9 mouse cellular contexts compared by ENCODE assay signal in the genomic region with DNA sequence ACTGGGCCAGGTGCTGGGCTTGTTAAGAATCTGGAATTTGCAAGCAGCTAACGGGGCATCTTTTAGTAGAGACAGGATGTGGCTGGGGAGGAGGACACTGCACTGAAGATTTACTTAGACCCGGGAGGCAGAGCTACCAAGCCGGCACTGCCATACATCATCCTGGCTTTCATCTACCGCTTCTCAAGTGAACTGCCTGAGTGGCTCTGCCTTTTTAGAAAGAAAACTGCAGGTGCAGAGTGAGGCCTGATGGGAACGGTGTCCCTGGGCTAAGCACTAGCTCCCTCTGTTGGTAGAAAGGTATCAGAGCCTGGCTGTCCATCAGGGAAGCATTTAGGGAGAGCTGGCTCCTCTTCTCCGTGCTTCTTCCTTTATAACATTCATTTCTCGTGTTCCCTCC. TPM values are rescaled to one million over a fixed set of nuclear protein-coding genes. Genes with fewer than 3 reads are reported as not detected.
DNase-seq lines count a peak whose midpoint lies in the region; ATAC-seq and TF ChIP-seq lines count a peak whose summit lies in the region.
"Had no signal": no experiment of that assay in that cellular context is flagged by ENCODE, and none has a peak within 500 bp of the region (broad histone marks: within the 10 kb centered on the region; RNA-seq: fewer than 3 reads in every experiment).

No protein-coding gene starts in this region.

- 31% methylated on average over 7 of the region's 7 CpGs for WGBS in spleen, adult 2 months
- 29% methylated on average over 7 of the region's 7 CpGs for WGBS in embryonic facial prominence, embryonic 14.5 days
- WGBS in lung, embryonic 14.5 days = 18% methylated on average over 7 of the region's 7 CpGs
- 17% methylated on average over 7 of the region's 7 CpGs for WGBS in thymus, adult 2 months

- H3K9ac ChIP-seq in embryonic facial prominence, embryonic 14.5 days (ENCODE audit: low read depth, low read length) = no peak overlapping the region
- no peak overlapping the region for H3K9ac ChIP-seq in lung, embryonic 14.5 days

- H3K4me3 ChIP-seq in spleen, adult 2 months (ENCODE audit: extremely low read depth, insufficient read depth, insufficient read length) = no peak overlapping the region
- H3K4me3 ChIP-seq in embryonic facial prominence, embryonic 14.5 days (ENCODE audit: low read depth, low read length) = no peak overlapping the region
- H3K4me3 ChIP-seq in lung, embryonic 14.5 days (ENCODE audit: low read depth, low read length) = no peak overlapping the region
- H3K4me3 ChIP-seq in thymus, adult 2 months (ENCODE audit: control insufficient read depth, insufficient read depth, low read length) = no peak overlapping the region

- peaks cover 33% of the 10 kb centered on the region for H3K36me3 ChIP-seq in spleen, adult 2 months (ENCODE audit: control insufficient read depth, insufficient read depth, low read length)
- peaks cover 87% of the 10 kb centered on the region for H3K36me3 ChIP-seq in embryonic facial prominence, embryonic 14.5 days (ENCODE audit: control insufficient read depth, insufficient read depth, low read length)
- H3K36me3 ChIP-seq in lung, embryonic 14.5 days (ENCODE audit: insufficient read depth) = peaks cover 69% of the 10 kb centered on the region
- H3K36me3 ChIP-seq in thymus, adult 2 months (ENCODE audit: control insufficient read depth, insufficient read depth, low read length) = peaks cover 17% of the 10 kb centered on the region

- no peaks in the 10 kb centered on the region for H3K27me3 ChIP-seq in spleen, adult 2 months (ENCODE audit: control insufficient read depth, insufficient read depth, low read length)
- H3K27me3 ChIP-seq in embryonic facial prominence, embryonic 14.5 days (replicated peaks; ENCODE audit: control insufficient read depth, insufficient read depth, low read length) = no peaks in the 10 kb centered on the region
- H3K27me3 ChIP-seq in lung, embryonic 14.5 days (ENCODE audit: insufficient read depth, low read length) = no peaks in the 10 kb centered on the region
- no peaks in the 10 kb centered on the region for H3K27me3 ChIP-seq in thymus, adult 2 months (ENCODE audit: control insufficient read depth, insufficient read depth, low read length)

- no peak for TF ChIP-seq POLR2A in spleen, adult 2 months (IDR thresholded peaks at IDR 0.05; ENCODE audit: low read depth, low read length)
- TF ChIP-seq POLR2A in thymus, adult 2 months (IDR thresholded peaks at IDR 0.05; ENCODE audit: control insufficient read depth, extremely low read depth, insufficient read depth, low read length, poor library complexity) = no peak

- DNase-seq in adrenal gland, adult 2 months = peak; percentile 31
- no peak for DNase-seq in adrenal gland, adult 8-10 months
- no peak for DNase-seq in spleen, adult 2 months (ENCODE audit: low read depth in 1 of 2, low spot score in 2 of 2)
- DNase-seq in spleen, adult 18-20 months = no peak
- peak; percentile 59 for DNase-seq in embryonic facial prominence, embryonic 14.5 days (ENCODE audit: low spot score)
- DNase-seq in lung, embryonic 14.5 days = peak; percentile 78
- DNase-seq in thymus, adult 2 months = peak; percentile 71
- no peak for DNase-seq in kidney, postnatal 14 days

- H3K27ac ChIP-seq in spleen, adult 2 months (ENCODE audit: insufficient read depth, low read length) = no peak overlapping the region
- no peak overlapping the region for H3K27ac ChIP-seq in embryonic facial prominence, embryonic 14.5 days (replicated peaks; ENCODE audit: low read depth, low read length)
- no peak overlapping the region for H3K27ac ChIP-seq in lung, embryonic 14.5 days (ENCODE audit: low read depth)
- H3K27ac ChIP-seq in thymus, adult 2 months (ENCODE audit: control insufficient read depth, insufficient read depth, low read length) = peak overlapping the region; percentile 60; the same call in 1 of the 2 replicates

- no peak for ATAC-seq in embryonic facial prominence, embryonic 14.5 days (ENCODE audit: low read depth)
- no peak for ATAC-seq in lung, embryonic 14.5 days (ENCODE audit: insufficient read depth)

- no peak overlapping the region for H3K4me2 ChIP-seq in embryonic facial prominence, embryonic 14.5 days (ENCODE audit: low read depth, low read length)
- no peak overlapping the region for H3K4me2 ChIP-seq in lung, embryonic 14.5 days

- H3K9me3 ChIP-seq in embryonic facial prominence, embryonic 14.5 days (ENCODE audit: control insufficient read depth, low read length) = no peaks in the 10 kb centered on the region
- no peaks in the 10 kb centered on the region for H3K9me3 ChIP-seq in lung, embryonic 14.5 days (ENCODE audit: low read depth, low read length)

- H3K4me1 ChIP-seq in spleen, adult 2 months (ENCODE audit: control insufficient read depth, insufficient read depth, insufficient read length) = no peaks in the 10 kb centered on the region
- no peaks in the 10 kb centered on the region for H3K4me1 ChIP-seq in embryonic facial prominence, embryonic 14.5 days (ENCODE audit: control insufficient read depth, insufficient read depth, low read length)
- no peaks in the 10 kb centered on the region for H3K4me1 ChIP-seq in lung, embryonic 14.5 days (ENCODE audit: insufficient read depth)
- H3K4me1 ChIP-seq in thymus, adult 2 months (replicated peaks; ENCODE audit: control insufficient read depth, insufficient read depth, low read length) = peaks cover 11% of the 10 kb centered on the region

- peak; percentile 59; the same call in 1 of the 2 replicates for TF ChIP-seq CTCF in spleen, adult 2 months (IDR thresholded peaks at IDR 0.05; ENCODE audit: extremely low read depth, insufficient read depth, insufficient read length, insufficient replicate concordance)
- peak; percentile 83 for TF ChIP-seq CTCF in lung, embryonic 14.5 days (IDR thresholded peaks at IDR 0.05; ENCODE audit: low read depth)
- TF ChIP-seq CTCF in thymus, adult 2 months (IDR thresholded peaks at IDR 0.05; ENCODE audit: borderline replicate concordance, control insufficient read depth, extremely low read depth, insufficient read depth, low read length, poor library complexity) = no peak

RNA-seq across cellular contexts. Expression of gene Ezh1, which starts 25.3 kb away (rescaled TPM):
- 10 to 100 TPM; 31.3 to 35.0 TPM for total RNA-seq in adrenal gland, adult 2 months (2021)
- polyA plus RNA-seq in adrenal gland, adult 2 months (2012; rRNA removed) = 17.1 and 20.1 TPM in 2 replicates
- 10 to 100 TPM; 39.9 to 59.3 (median 47.7) TPM for total RNA-seq in adrenal gland, adult 8-10 months (2022)
- 28.3 and 30.9 TPM in 2 replicates for polyA plus RNA-seq in spleen, adult 2 months (2012; rRNA removed)
- 14.8 and 15.5 TPM in 2 replicates for polyA plus RNA-seq in embryonic facial prominence, embryonic 14.5 days (2014; fragmentation: Nextera tagmentation; extraction: Ambion mirVana)
- polyA plus RNA-seq in lung, embryonic 14.5 days (2014; fragmentation: Nextera tagmentation; extraction: Ambion mirVana) = 17.4 and 18.9 TPM in 2 replicates
- 38.8 and 43.3 TPM in 2 replicates for polyA plus RNA-seq in thymus, adult 2 months (2012; rRNA removed)

RNA-seq across cellular contexts. Expression of gene Ccr10, which starts 25.7 kb away (rescaled TPM):
- total RNA-seq in adrenal gland, adult 2 months (2021) = under 1 TPM; 0.26 to 0.83 TPM
- polyA plus RNA-seq in adrenal gland, adult 2 months (2012; rRNA removed) = 0.84 and 1.6 TPM in 2 replicates
- total RNA-seq in adrenal gland, adult 8-10 months (2022) = under 1 TPM; 0.15 to 0.70 (median 0.36) TPM
- polyA plus RNA-seq in spleen, adult 2 months (2012; rRNA removed) = 1.6 and 1.9 TPM in 2 replicates
- polyA plus RNA-seq in embryonic facial prominence, embryonic 14.5 days (2014; fragmentation: Nextera tagmentation; extraction: Ambion mirVana) = 0.28 TPM in 1 of 2 replicates, not detected in the other
- 0.11 TPM in 1 of 2 replicates, not detected in the other for polyA plus RNA-seq in lung, embryonic 14.5 days (2014; fragmentation: Nextera tagmentation; extraction: Ambion mirVana)
- 2.9 and 3.9 TPM in 2 replicates for polyA plus RNA-seq in thymus, adult 2 months (2012; rRNA removed)
- polyA plus RNA-seq: heart, embryonic 14.5 days had no signal

RNA-seq across cellular contexts. Expression of gene Plekhh3, which starts 29.8 kb away (rescaled TPM):
- 10 to 100 TPM; 19.4 to 39.7 TPM for total RNA-seq in adrenal gland, adult 2 months (2021)
- 112 and 122 TPM in 2 replicates for polyA plus RNA-seq in adrenal gland, adult 2 months (2012; rRNA removed)
- 10 to 100 TPM; 26.9 to 44.3 (median 30.4) TPM for total RNA-seq in adrenal gland, adult 8-10 months (2022)
- 5.8 and 8.4 TPM in 2 replicates for polyA plus RNA-seq in spleen, adult 2 months (2012; rRNA removed)
- 17.7 and 20.9 TPM in 2 replicates for polyA plus RNA-seq in embryonic facial prominence, embryonic 14.5 days (2014; fragmentation: Nextera tagmentation; extraction: Ambion mirVana)
- polyA plus RNA-seq in lung, embryonic 14.5 days (2014; fragmentation: Nextera tagmentation; extraction: Ambion mirVana) = 15.9 and 18.0 TPM in 2 replicates
- 11.9 and 12.1 TPM in 2 replicates for polyA plus RNA-seq in thymus, adult 2 months (2012; rRNA removed)

RNA-seq across cellular contexts. Expression of gene Cntnap1, which starts 30.7 kb away (rescaled TPM):
- total RNA-seq in adrenal gland, adult 2 months (2021) = 1 to 10 TPM; 6.8 TPM
- 9.3 and 9.4 TPM in 2 replicates for polyA plus RNA-seq in adrenal gland, adult 2 months (2012; rRNA removed)
- 1 to 10 TPM; 5.7 to 7.4 (median 6.4) TPM for total RNA-seq in adrenal gland, adult 8-10 months (2022)
- 1.3 and 1.4 TPM in 2 replicates for polyA plus RNA-seq in spleen, adult 2 months (2012; rRNA removed)
- 1.6 and 1.9 TPM in 2 replicates for polyA plus RNA-seq in embryonic facial prominence, embryonic 14.5 days (2014; fragmentation: Nextera tagmentation; extraction: Ambion mirVana)
- polyA plus RNA-seq in lung, embryonic 14.5 days (2014; fragmentation: Nextera tagmentation; extraction: Ambion mirVana) = 0.84 and 1.0 TPM in 2 replicates
- 4.5 and 5.3 TPM in 2 replicates for polyA plus RNA-seq in thymus, adult 2 months (2012; rRNA removed)

RNA-seq across cellular contexts. Expression of gene Ramp2, which starts 44.8 kb away (rescaled TPM):
- total RNA-seq in adrenal gland, adult 2 months (2021) = 10 to 100 TPM; 46.5 to 46.9 TPM
- polyA plus RNA-seq in adrenal gland, adult 2 months (2012; rRNA removed) = 109 and 114 TPM in 2 replicates
- 10 to 100 TPM; 26.3 to 56.5 (median 40.7) TPM for total RNA-seq in adrenal gland, adult 8-10 months (2022)
- polyA plus RNA-seq in spleen, adult 2 months (2012; rRNA removed) = 47.6 and 59.7 TPM in 2 replicates
- polyA plus RNA-seq in embryonic facial prominence, embryonic 14.5 days (2014; fragmentation: Nextera tagmentation; extraction: Ambion mirVana) = 128 and 154 TPM in 2 replicates
- polyA plus RNA-seq in lung, embryonic 14.5 days (2014; fragmentation: Nextera tagmentation; extraction: Ambion mirVana) = 271 and 276 TPM in 2 replicates
- polyA plus RNA-seq in thymus, adult 2 months (2012; rRNA removed) = 13.5 and 20.5 TPM in 2 replicates

Comparison
In these comparisons a context has a peak if more than half of its experiments do, and no peak if none do; other contexts are left out.
1. DNase-seq: peak in adrenal gland, adult 2 months (single experiment), embryonic facial prominence, embryonic 14.5 days (single experiment), lung, embryonic 14.5 days (single experiment) and thymus, adult 2 months (single experiment); none in adrenal gland, adult 8-10 months (single experiment), spleen, adult 2 months (0 of 2), spleen, adult 18-20 months (0 of 2) and kidney, postnatal 14 days (single experiment).